Mouse (Mus musculus) olfactory bulb, adult 2 months (tissue): ENCODE results near the gene Exoc2. TPM values are rescaled to one million over a fixed set of nuclear protein-coding genes. Genes with fewer than 3 reads are reported as not detected.

ENCODE experiments used
- H3K27ac ChIP-seq: fragments of 200-500 bp; 2 replicates; pipeline ENCODE4 v1.5.1; 2012; ENCODE audit warnings: low read depth, low read length; ENCODE audit not compliant: insufficient read depth
- H3K4me1 ChIP-seq: fragments of 200-500 bp; 2 replicates; pipeline ENCODE4 v1.6.1; 2012; ENCODE audit warnings: low read length; ENCODE audit not compliant: control insufficient read depth, insufficient read depth
- H3K4me3 ChIP-seq: fragments of 200-500 bp; 2 replicates; pipeline ENCODE4 v1.5.1; 2012; ENCODE audit warnings: mild to moderate bottlenecking, low read depth, low read length, moderate library complexity; ENCODE audit not compliant: insufficient read depth
- CTCF ChIP-seq: fragments of 200-500 bp; IDR thresholded peaks from 2 replicates; pipeline ENCODE4 v1.5.1; 2012; ENCODE audit warnings: low read depth, mild to moderate bottlenecking, low read length, moderate library complexity; ENCODE audit not compliant: insufficient read depth
- POLR2A ChIP-seq: fragments of 200-500 bp; IDR thresholded peaks from 2 replicates; pipeline ENCODE4 v1.6.1; 2012; ENCODE audit warnings: mild to moderate bottlenecking, low read depth, low read length, moderate library complexity; ENCODE audit not compliant: insufficient read depth
- WGBS: fragments of 180-500 bp; shearing (Covaris S2); methylation state at CpG from one replicate; pipeline ENCODE4 v1.1.7; 2018; 5-methylcytosine and 5-hydroxymethylcytosine counted together
- polyA plus RNA-seq: library from polyadenylated mRNA; stranded (reverse); fragments of >200 nt; gene quantifications from 2 replicates; pipeline ENCODE4 v1.2.4, GENCODE M21; 2012; ENCODE audit warnings: low replicate concordance; ENCODE audit not compliant: missing spikeins, insufficient read depth, insufficient read length

Exoc2 gene
- polyA plus RNA-seq, 1 experiment = not detected

GRCm38 (mm10) chr13:30913757-30914156 lies 60.1 kb downstream of the Exoc2 start:
- TF ChIP-seq CTCF (no peak), POLR2A (no peak)

GRCm38 (mm10) chr13:30913028-30913427 lies 60.9 kb downstream of the Exoc2 start:
- TF ChIP-seq CTCF (no peak), POLR2A (no peak)
- H3K27ac ChIP-seq = no peak overlapping the region
- WGBS = 30% methylated on average over 4 of the region's 4 CpGs
- H3K4me3 ChIP-seq = no peak overlapping the region
- H3K4me1 ChIP-seq = 0 out of 2 replicates have a peak, but pooled peaks cover 4% of the 10 kb centered on the region

More at GRCm38 (mm10) chr13:30913757-30914156, 60.1 kb downstream of the Exoc2 start:
- H3K27ac ChIP-seq = no peak overlapping the region
- H3K4me1 ChIP-seq = 0 out of 2 replicates have a peak, but pooled peaks cover 4% of the 10 kb centered on the region
- no peak overlapping the region for H3K4me3 ChIP-seq

- H3K27ac ChIP-seq = no peak overlapping the region
- TF ChIP-seq CTCF (no peak), POLR2A (no peak)
- WGBS = 68% methylated on average over 5 of the region's 5 CpGs
- no peak overlapping the region for H3K4me3 ChIP-seq
- 0 out of 2 replicates have a peak, but pooled peaks cover 4% of the 10 kb centered on the region for H3K4me1 ChIP-seq
Measured at GRCm38 (mm10) chr13:30911931-30912625, 61.8 kb downstream of the Exoc2 start.

GRCm38 (mm10) chr13:30910889-30911288 lies 63.0 kb downstream of the Exoc2 start:
- no peak overlapping the region for H3K4me3 ChIP-seq
- 78% methylated on average over 5 of the region's 5 CpGs for WGBS

GRCm38 (mm10) chr13:30902286-30902685 lies 71.6 kb downstream of the Exoc2 start:
- H3K27ac ChIP-seq = no peak overlapping the region
- H3K4me3 ChIP-seq = no peak overlapping the region
- 0 out of 2 replicates have a peak, but pooled peaks cover 2% of the 10 kb centered on the region for H3K4me1 ChIP-seq
- no peak for TF ChIP-seq CTCF
- no peak for TF ChIP-seq POLR2A
- 78% methylated on average over 2 of the region's 2 CpGs for WGBS

More at GRCm38 (mm10) chr13:30910889-30911288, 63.0 kb downstream of the Exoc2 start:
- H3K4me1 ChIP-seq = 0 out of 2 replicates have a peak, but pooled peaks cover 4% of the 10 kb centered on the region
- H3K27ac ChIP-seq = no peak overlapping the region
- TF ChIP-seq CTCF = no peak
- no peak for TF ChIP-seq POLR2A

GRCm38 (mm10) chr13:30901387-30902041 lies 72.4 kb downstream of the Exoc2 start:
- Histone ChIP-seq H3K4me3 (no peak overlapping the region), H3K27ac (no peak overlapping the region), H3K4me1 (0 out of 2 replicates have a peak, but pooled peaks cover 2% of the 10 kb centered on the region)
- TF ChIP-seq CTCF = no peak
- no peak for TF ChIP-seq POLR2A
- 96% methylated on average over 7 of the region's 7 CpGs for WGBS

- WGBS = 50% methylated on average over 6 of the region's 6 CpGs
- TF ChIP-seq POLR2A (no peak), CTCF (no peak)
- Histone ChIP-seq H3K27ac (no peak overlapping the region), H3K4me3 (no peak overlapping the region), H3K4me1 (peaks cover 4% of the 10 kb centered on the region; the same call in 1 of the 2 replicates)
Measured at GRCm38 (mm10) chr13:30894015-30894634, 79.8 kb downstream of the Exoc2 start.

GRCm38 (mm10) chr13:30892315-30892714 lies 81.6 kb downstream of the Exoc2 start:
- Histone ChIP-seq H3K4me3 (no peak overlapping the region), H3K27ac (no peak overlapping the region), H3K4me1 (peaks cover 4% of the 10 kb centered on the region; the same call in 1 of the 2 replicates)
- 71% methylated on average over 4 of the region's 4 CpGs for WGBS
- TF ChIP-seq POLR2A = no peak
- no peak for TF ChIP-seq CTCF

GRCm38 (mm10) chr13:30891223-30891622 lies 82.7 kb downstream of the Exoc2 start:
- Histone ChIP-seq H3K4me1 (peaks cover 4% of the 10 kb centered on the region; the same call in 1 of the 2 replicates), H3K4me3 (no peak overlapping the region), H3K27ac (no peak overlapping the region)
- TF ChIP-seq CTCF (no peak), POLR2A (no peak)
- WGBS = 63% methylated on average over 5 of the region's 5 CpGs
